Mouse (Mus musculus): ENCODE data around the gene Nxph3. TPM values are rescaled to one million over a fixed set of nuclear protein-coding genes. Genes with fewer than 3 reads are reported as not detected.
A peak's percentile ranks its signal among the peaks of the same experiment; 100 is the strongest.

Nxph3 gene
- total and polyA plus RNA-seq, 3 experiments: 0.05 TPM; not detected in 2

DNA sequence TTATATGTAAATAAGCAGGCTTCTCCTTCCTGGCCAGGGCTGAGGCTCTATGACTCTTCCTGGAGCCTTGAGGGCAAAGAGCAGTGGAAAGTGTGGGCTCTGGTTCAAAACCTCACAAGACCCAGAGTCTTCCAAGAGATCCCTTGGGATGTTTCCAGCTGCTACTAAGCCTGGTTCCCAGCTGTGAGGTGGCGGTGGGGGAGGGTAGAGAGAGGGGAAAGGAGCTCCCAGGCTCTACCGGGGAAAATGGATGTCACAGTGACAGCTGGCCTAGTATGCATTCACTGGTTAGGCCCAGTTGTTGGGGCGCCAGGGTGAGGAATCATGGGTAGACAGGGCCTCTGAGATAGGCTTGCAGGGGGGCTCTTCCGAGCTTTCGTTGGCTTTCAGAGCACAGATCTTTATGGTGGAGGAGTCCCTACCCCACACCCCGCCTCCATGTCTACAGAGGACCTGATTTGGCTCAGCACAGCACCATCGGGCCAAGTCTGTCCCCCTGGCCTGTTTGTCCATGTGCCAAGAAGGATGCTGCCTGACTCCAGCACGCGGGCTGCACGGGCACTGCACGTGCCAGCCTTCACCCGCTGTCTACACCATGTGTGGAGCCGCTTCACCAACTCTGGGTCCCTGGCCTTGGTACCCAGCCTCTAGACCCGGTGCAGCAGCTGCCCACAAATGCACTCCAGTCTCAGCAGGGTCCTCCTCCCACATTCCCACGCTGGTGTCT is 24.2 kb upstream of the Nxph3 start:
- H3K9me3 ChIP-seq (replicated peaks): peaks cover 8% of the 10 kb centered on the region
- no peaks in the 10 kb centered on the region for H3K36me3 ChIP-seq (replicated peaks)
- H3K4me3 ChIP-seq (ENCODE audit: low read depth, low read length): no peak overlapping the region
- no peak for DNase-seq (ENCODE audit: low spot score)
- H3K4me1 ChIP-seq (ENCODE audit: insufficient read depth, low read depth, low read length): peaks cover 4% of the 10 kb centered on the region; the same call in 1 of the 2 replicates
- ATAC-seq (ENCODE audit: extremely low read depth, insufficient number of reproducible peaks, low FRiP score, poor library complexity, severe bottlenecking): no peak
- H3K27me3 ChIP-seq (ENCODE audit: insufficient read depth, low read length): peaks cover 34% of the 10 kb centered on the region
- TF ChIP-seq POLR2AphosphoS5 (IDR thresholded peaks at IDR 0.05; ENCODE audit: insufficient replicate concordance, low read depth, low read length) (no peak), GATA2 (IDR thresholded peaks at IDR 0.05; ENCODE audit: borderline replicate concordance, low read depth, low read length) (no peak), CTCF (IDR thresholded peaks at IDR 0.05; ENCODE audit: low read depth, low read length) (no peak), TAL1 (conservative IDR thresholded peaks at IDR 0.05; ENCODE audit: low read depth, low read length) (no peak)

DNA sequence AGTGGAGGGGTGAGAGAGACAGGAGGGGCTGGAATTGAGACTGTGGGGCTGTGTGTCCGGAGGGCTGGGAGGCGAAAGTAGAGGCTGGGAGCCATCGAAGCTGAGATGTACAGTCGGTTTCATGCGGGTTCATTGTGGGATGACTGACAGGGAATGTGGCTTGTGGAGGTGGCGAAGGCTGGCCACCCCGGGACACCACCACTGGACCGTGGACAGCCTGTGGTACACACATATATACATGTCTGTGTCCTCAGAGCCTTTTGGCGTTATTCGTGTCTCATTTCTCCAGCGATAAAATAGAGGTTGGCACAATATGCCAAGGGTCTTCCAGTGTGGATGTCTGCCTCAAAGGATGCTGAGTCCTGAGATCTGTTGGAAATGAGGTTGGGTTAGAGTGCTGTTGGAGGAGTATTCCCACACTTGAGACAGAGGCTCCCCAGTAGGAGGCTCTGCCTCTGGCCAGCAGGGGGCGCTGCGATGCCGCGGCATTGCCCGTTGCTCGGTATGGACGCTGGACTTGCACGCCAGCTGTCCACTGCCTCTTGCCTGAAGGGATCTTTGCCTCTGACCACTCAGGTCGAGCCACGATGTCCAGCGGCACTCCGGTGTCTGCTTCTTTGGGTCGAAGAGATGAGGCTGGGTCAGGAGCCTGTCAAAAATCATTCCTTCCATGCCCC is 19.3 kb upstream of the Nxph3 start:
- Histone ChIP-seq H3K4me3 (ENCODE audit: low read depth, low read length) (no peak overlapping the region; the same call in 1 of the 2 replicates), H3K9me3 (replicated peaks) (peaks cover 8% of the 10 kb centered on the region), H3K4me1 (ENCODE audit: insufficient read depth, low read depth, low read length) (peaks cover 4% of the 10 kb centered on the region; the same call in 1 of the 2 replicates), H3K36me3 (replicated peaks) (no peaks in the 10 kb centered on the region), H3K27me3 (ENCODE audit: insufficient read depth, low read length) (peaks cover 16% of the 10 kb centered on the region)
- DNase-seq (ENCODE audit: low spot score): peak; percentile 65
- TF ChIP-seq CTCF (IDR thresholded peaks at IDR 0.05; ENCODE audit: low read depth, low read length) (peak; percentile 99), GATA1 (IDR thresholded peaks at IDR 0.05; ENCODE audit: borderline replicate concordance, low read length) (no peak), TAL1 (conservative IDR thresholded peaks at IDR 0.05; ENCODE audit: low read depth, low read length) (no peak), GATA2 (IDR thresholded peaks at IDR 0.05; ENCODE audit: borderline replicate concordance, low read depth, low read length) (no peak)
- ATAC-seq (ENCODE audit: extremely low read depth, insufficient number of reproducible peaks, low FRiP score, poor library complexity, severe bottlenecking): no peak

- TF ChIP-seq POLR2AphosphoS5 (IDR thresholded peaks at IDR 0.05; ENCODE audit: insufficient replicate concordance, low read depth, low read length): no peak
- TF ChIP-seq GATA1 (IDR thresholded peaks at IDR 0.05; ENCODE audit: borderline replicate concordance, low read length): no peak
- TF ChIP-seq TAL1 (conservative IDR thresholded peaks at IDR 0.05; ENCODE audit: low read depth, low read length): no peak
- TF ChIP-seq CTCF (IDR thresholded peaks at IDR 0.05; ENCODE audit: low read depth, low read length): no peak
- no peak for TF ChIP-seq GATA2 (IDR thresholded peaks at IDR 0.05; ENCODE audit: borderline replicate concordance, low read depth, low read length)
- DNase-seq (ENCODE audit: low spot score) (no peak), ATAC-seq (ENCODE audit: extremely low read depth, insufficient number of reproducible peaks, low FRiP score, poor library complexity, severe bottlenecking) (no peak)
- H3K27me3 ChIP-seq (ENCODE audit: insufficient read depth, low read length): peaks cover 13% of the 10 kb centered on the region
- H3K36me3 ChIP-seq (replicated peaks): no peaks in the 10 kb centered on the region
- peaks cover 6% of the 10 kb centered on the region for H3K9me3 ChIP-seq (replicated peaks)
- H3K4me3 ChIP-seq (ENCODE audit: low read depth, low read length): no peak overlapping the region
- H3K4me1 ChIP-seq (ENCODE audit: insufficient read depth, low read depth, low read length): peaks cover 4% of the 10 kb centered on the region; the same call in 1 of the 2 replicates
Observed at GRCm38 (mm10) chr11:95532353-95533072, 18.1 kb upstream of the Nxph3 start.

- Histone ChIP-seq H3K9me3 (replicated peaks) (no peaks in the 10 kb centered on the region), H3K4me3 (ENCODE audit: low read depth, low read length) (no peak overlapping the region), H3K4me1 (ENCODE audit: insufficient read depth, low read depth, low read length) (no peaks in the 10 kb centered on the region), H3K27me3 (ENCODE audit: insufficient read depth, low read length) (peaks cover 31% of the 10 kb centered on the region), H3K36me3 (replicated peaks) (no peaks in the 10 kb centered on the region)
- ATAC-seq (ENCODE audit: extremely low read depth, insufficient number of reproducible peaks, low FRiP score, poor library complexity, severe bottlenecking): no peak
- no peak for DNase-seq (ENCODE audit: low spot score)
- TF ChIP-seq TAL1 (conservative IDR thresholded peaks at IDR 0.05; ENCODE audit: low read depth, low read length) (no peak), GATA2 (IDR thresholded peaks at IDR 0.05; ENCODE audit: borderline replicate concordance, low read depth, low read length) (no peak), CTCF (IDR thresholded peaks at IDR 0.05; ENCODE audit: low read depth, low read length) (no peak), POLR2AphosphoS5 (IDR thresholded peaks at IDR 0.05; ENCODE audit: insufficient replicate concordance, low read depth, low read length) (no peak)
Observed at GRCm38 (mm10) chr11:95528231-95528630, 13.9 kb upstream of the Nxph3 start.

DNA sequence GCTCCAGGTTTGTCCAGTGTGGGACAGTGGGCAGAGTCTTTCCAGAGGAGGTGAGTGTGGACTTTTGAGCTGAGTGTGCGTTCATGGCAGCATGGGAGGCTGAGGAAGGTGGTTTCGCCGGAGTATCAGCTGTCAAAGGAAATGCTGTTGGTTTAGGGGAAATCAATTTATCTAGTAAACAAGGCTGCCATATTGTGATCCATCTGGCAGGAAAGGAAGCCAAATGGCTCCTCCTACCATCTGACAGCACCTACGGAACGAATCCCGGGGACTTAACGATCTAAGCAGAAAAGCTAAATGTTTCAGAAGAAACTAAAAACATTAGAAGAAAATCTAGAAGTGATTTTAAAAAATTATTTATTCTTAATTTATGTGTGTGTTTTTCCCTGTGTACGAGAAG is 12.9 kb upstream of the Nxph3 start:
- peaks cover 40% of the 10 kb centered on the region for H3K27me3 ChIP-seq (ENCODE audit: insufficient read depth, low read length)
- no peak for TF ChIP-seq GATA1 (IDR thresholded peaks at IDR 0.05; ENCODE audit: borderline replicate concordance, low read length)
- no peaks in the 10 kb centered on the region for H3K4me1 ChIP-seq (ENCODE audit: insufficient read depth, low read depth, low read length)
- no peaks in the 10 kb centered on the region for H3K9me3 ChIP-seq (replicated peaks)
- ATAC-seq (ENCODE audit: extremely low read depth, insufficient number of reproducible peaks, low FRiP score, poor library complexity, severe bottlenecking): no peak
- no peak for DNase-seq (ENCODE audit: low spot score)
- no peaks in the 10 kb centered on the region for H3K36me3 ChIP-seq (replicated peaks)
- no peak overlapping the region for H3K4me3 ChIP-seq (ENCODE audit: low read depth, low read length)

DNA sequence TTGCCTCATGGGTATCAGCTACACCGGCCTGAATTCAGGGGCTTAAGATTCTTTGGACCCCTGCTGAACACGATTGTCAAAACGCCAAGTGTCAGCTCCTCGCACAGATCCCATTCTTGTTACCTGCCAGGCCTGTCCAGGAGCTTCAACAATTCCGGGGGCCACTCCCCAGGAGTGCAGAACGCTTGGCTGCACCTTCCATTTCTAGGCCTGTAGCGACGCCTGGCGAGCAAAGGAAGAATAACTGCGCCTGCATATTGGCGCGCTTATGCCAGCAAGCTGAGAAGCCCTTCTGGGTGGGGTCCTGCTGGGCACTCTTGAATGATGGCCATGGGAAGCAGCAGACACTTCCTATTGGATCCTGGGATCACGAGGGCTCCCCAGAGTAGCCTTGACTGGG is 7.2 kb upstream of the Nxph3 start:
- ATAC-seq (ENCODE audit: extremely low read depth, insufficient number of reproducible peaks, low FRiP score, poor library complexity, severe bottlenecking): no peak
- Histone ChIP-seq H3K27me3 (ENCODE audit: insufficient read depth, low read length) (peaks cover 47% of the 10 kb centered on the region), H3K4me1 (ENCODE audit: insufficient read depth, low read depth, low read length) (peaks cover 20% of the 10 kb centered on the region), H3K36me3 (replicated peaks) (no peaks in the 10 kb centered on the region), H3K9me3 (replicated peaks) (no peaks in the 10 kb centered on the region), H3K4me3 (ENCODE audit: low read depth, low read length) (no peak overlapping the region)
- TF ChIP-seq CTCF (IDR thresholded peaks at IDR 0.05; ENCODE audit: low read depth, low read length) (peak; percentile 65), TAL1 (conservative IDR thresholded peaks at IDR 0.05; ENCODE audit: low read depth, low read length) (no peak)
- DNase-seq (ENCODE audit: low spot score): peak; percentile 44

Measured in G1E (cell line).